8 mouse cellular contexts compared by ENCODE assay signal in genomic region chr13:60479043-60479861, GRCm38 (mm10).
DNase-seq lines count a peak whose midpoint lies in the region; ATAC-seq and TF ChIP-seq lines count a peak whose summit lies in the region.

No protein-coding gene starts in this region.

- peak overlapping the region; percentile 55 for H3K9ac ChIP-seq in limb, embryonic 13.5 days
- H3K9ac ChIP-seq in midbrain, embryonic 13.5 days (replicated peaks) = no peak overlapping the region; the same call in 1 of the 2 replicates

- no peak for TF ChIP-seq POLR2A in kidney, adult 2 months (IDR thresholded peaks at IDR 0.05; ENCODE audit: low read depth, low read length)

- H3K36me3 ChIP-seq in kidney, adult 2 months (ENCODE audit: control insufficient read depth, insufficient read depth, low read length) = no peaks in the 10 kb centered on the region
- no peaks in the 10 kb centered on the region for H3K36me3 ChIP-seq in limb, embryonic 13.5 days
- no peaks in the 10 kb centered on the region for H3K36me3 ChIP-seq in midbrain, embryonic 13.5 days

- 3% methylated on average over 18 of the region's 18 CpGs for WGBS in kidney, adult 2 months
- WGBS in limb, embryonic 13.5 days = 3% methylated on average over 18 of the region's 18 CpGs
- WGBS in midbrain, embryonic 13.5 days = 6% methylated on average over 18 of the region's 18 CpGs

- peak; percentile 74 for TF ChIP-seq CTCF in kidney, adult 2 months (conservative IDR thresholded peaks at IDR 0.05; ENCODE audit: insufficient read depth, insufficient read length, low read depth, low read length)

- peaks cover 6% of the 10 kb centered on the region; the same call in 1 of the 2 replicates for H3K4me1 ChIP-seq in kidney, adult 2 months (ENCODE audit: control insufficient read depth, insufficient read depth, low read length)
- H3K4me1 ChIP-seq in limb, embryonic 13.5 days = peaks cover 22% of the 10 kb centered on the region
- H3K4me1 ChIP-seq in midbrain, embryonic 13.5 days (replicated peaks) = peaks cover 27% of the 10 kb centered on the region

- H3K27ac ChIP-seq in kidney, adult 2 months (ENCODE audit: insufficient read depth, low read depth, low read length) = peak overlapping the region; percentile 90
- H3K27ac ChIP-seq in limb, embryonic 13.5 days = no peak overlapping the region
- H3K27ac ChIP-seq in midbrain, embryonic 13.5 days = peak overlapping the region; percentile 42; the same call in 1 of the 2 replicates

- DNase-seq in CD4-positive, CD25-positive, alpha-beta regulatory T cell, adult 2 months (ENCODE audit: low read depth, low spot score) = peak; percentile 25
- peak; percentile 65 to 71 for DNase-seq in cerebellum, postnatal 14 days
- peak; percentile 89 for DNase-seq in kidney, adult 2 months
- peak; percentile 7 for DNase-seq in urinary bladder, postnatal 10 days (ENCODE audit: low spot score)

- H3K27me3 ChIP-seq in kidney, adult 2 months (replicated peaks; ENCODE audit: control insufficient read depth, insufficient read depth, low read length) = no peaks in the 10 kb centered on the region
- 0 out of 2 replicates have a peak, but pooled peaks cover 10% of the 10 kb centered on the region for H3K27me3 ChIP-seq in limb, embryonic 13.5 days
- H3K27me3 ChIP-seq in midbrain, embryonic 13.5 days = peaks cover 15% of the 10 kb centered on the region; the same call in 1 of the 2 replicates

- H3K4me3 ChIP-seq in kidney, adult 2 months (ENCODE audit: insufficient read depth, low read depth, low read length) = peak overlapping the region; percentile 23; the same call in 1 of the 2 replicates
- H3K4me3 ChIP-seq in limb, embryonic 13.5 days = peak overlapping the region; percentile 38
- H3K4me3 ChIP-seq in midbrain, embryonic 13.5 days (replicated peaks) = peak overlapping the region; percentile 35

- H3K4me2 ChIP-seq in limb, embryonic 13.5 days (replicated peaks) = peak overlapping the region; percentile 74
- H3K4me2 ChIP-seq in midbrain, embryonic 13.5 days (replicated peaks) = peak overlapping the region; percentile 61

- 0 out of 2 replicates have a peak, but pooled peaks cover 4% of the 10 kb centered on the region for H3K9me3 ChIP-seq in limb, embryonic 13.5 days
- no peaks in the 10 kb centered on the region for H3K9me3 ChIP-seq in midbrain, embryonic 13.5 days

- ATAC-seq in CD4-positive, CD25-positive, alpha-beta regulatory T cell, adult 4 months = no peak
- peak; percentile 33 for ATAC-seq in granulocyte monocyte progenitor cell, adult 5-6 weeks (replicated peaks; ENCODE audit: poor library complexity, severe bottlenecking)
- ATAC-seq in limb, embryonic 13.5 days (ENCODE audit: low FRiP score, low read depth) = peak; percentile 69; the same call in 1 of the 2 replicates
- ATAC-seq in midbrain, embryonic 13.5 days = peak; percentile 72

Comparison
In these comparisons a context has a peak if more than half of its experiments do, and no peak if none do; other contexts are left out.
1. DNase-seq: peak in every context shown above with its lines; median percentile 89 in kidney, adult 2 months; 68 in cerebellum, postnatal 14 days; 25 in CD4-positive, CD25-positive, alpha-beta regulatory T cell, adult 2 months; 7 in urinary bladder, postnatal 10 days.